Mouse (Mus musculus) cortical plate, adult 2 months (tissue): ENCODE results near the gene Ptpdc1. TPM values are rescaled to one million over a fixed set of nuclear protein-coding genes. Genes with fewer than 3 reads are reported as not detected.

Source experiments
- H3K27ac ChIP-seq: fragments of 200-500 bp; 2 replicates; pipeline ENCODE4 v1.5.1; 2012; ENCODE audit warnings: low read length, control low read depth, inconsistent platforms; ENCODE audit not compliant: insufficient read depth
- H3K4me1 ChIP-seq: fragments of 200-500 bp; 2 replicates; pipeline ENCODE4 v1.6.1; 2011; ENCODE audit warnings: low read length; ENCODE audit not compliant: control insufficient read depth, insufficient read depth
- H3K4me3 ChIP-seq: fragments of 200-500 bp; 2 replicates; pipeline ENCODE4 v1.5.1; 2011; ENCODE audit warnings: mild to moderate bottlenecking, low read length, control low read depth; ENCODE audit not compliant: insufficient read depth
- CTCF ChIP-seq: fragments of 200-500 bp; IDR thresholded peaks from 2 replicates; pipeline ENCODE4 v1.5.1; 2011; ENCODE audit warnings: mild to moderate bottlenecking, control low read depth, low read length; ENCODE audit not compliant: insufficient read depth; ENCODE audit errors: extremely low read depth
- POLR2A ChIP-seq: fragments of 200-500 bp; IDR thresholded peaks from 2 replicates; pipeline ENCODE4 v1.6.1; 2011; ENCODE audit warnings: mild to moderate bottlenecking, low read length, control low read depth; ENCODE audit not compliant: insufficient read depth; ENCODE audit errors: extremely low read depth
- polyA plus RNA-seq: library from polyadenylated mRNA; depleted of rRNA; stranded (reverse); fragments of >200 nt; gene quantifications from 2 replicates; pipeline ENCODE4 v1.2.3, GENCODE M21; 2012; rRNA removed

Ptpdc1 gene
- polyA plus RNA-seq, 1 experiment = 15.4 TPM

- Histone ChIP-seq H3K4me3 (no peak overlapping the region), H3K27ac (no peak overlapping the region), H3K4me1 (no peaks in the 10 kb centered on the region)
- TF ChIP-seq CTCF (no peak), POLR2A (0 out of 2 replicates have a peak, but pooled peaks have one; percentile 10)
Measured at GRCm38 (mm10) chr13:48531448-48531847, 94.0 kb downstream of the Ptpdc1 start.

GRCm38 (mm10) chr13:48530685-48531084 lies 94.8 kb downstream of the Ptpdc1 start:
- Histone ChIP-seq H3K4me1 (no peaks in the 10 kb centered on the region), H3K27ac (no peak overlapping the region), H3K4me3 (no peak overlapping the region)
- no peak for TF ChIP-seq POLR2A

GRCm38 (mm10) chr13:48529028-48529427 lies 96.4 kb downstream of the Ptpdc1 start:
- no peaks in the 10 kb centered on the region for H3K4me1 ChIP-seq
- TF ChIP-seq POLR2A (no peak), CTCF (no peak)
- H3K27ac ChIP-seq = no peak overlapping the region
- no peak overlapping the region for H3K4me3 ChIP-seq

- TF ChIP-seq POLR2A (no peak), CTCF (peak; percentile 92)
- Histone ChIP-seq H3K27ac (no peak overlapping the region), H3K4me1 (no peaks in the 10 kb centered on the region), H3K4me3 (no peak overlapping the region)
Measured at GRCm38 (mm10) chr13:48528123-48528871, 97.2 kb downstream of the Ptpdc1 start.

Other genes with a start within 250 kb of the Ptpdc1 start
- gene Zfp169, start 112.2 kb downstream of the Ptpdc1 start, polyA plus RNA-seq = 13.9 and 14.0 TPM in 2 replicates
- 1.3 and 1.6 TPM in 2 replicates for gene A830005F24Rik, start 112.1 kb downstream of the Ptpdc1 start, polyA plus RNA-seq
- not detected in 2 replicates for gene Barx1, start 37.3 kb upstream of the Ptpdc1 start, polyA plus RNA-seq
- gene Phf2, start 245.5 kb upstream of the Ptpdc1 start, polyA plus RNA-seq = 17.5 and 17.7 TPM in 2 replicates